Mouse (Mus musculus) bone marrow, adult 2 months (tissue): Measurements from ENCODE around the gene Ccl25. TPM values are rescaled to one million over a fixed set of nuclear protein-coding genes. Genes with fewer than 3 reads are reported as not detected.

Experiments used
- H3K27ac ChIP-seq: fragments of 200-500 bp; 2 replicates; pipeline ENCODE4 v1.5.1; 2012; ENCODE audit warnings: low read depth, mild to moderate bottlenecking, control low read depth, inconsistent platforms, low read length; ENCODE audit not compliant: control insufficient read depth, poor library complexity, insufficient read depth
- H3K4me1 ChIP-seq: fragments of 200-500 bp; 2 replicates; pipeline ENCODE4 v1.6.1; 2011; ENCODE audit warnings: low read length; ENCODE audit not compliant: control insufficient read depth, insufficient read depth
- H3K4me3 ChIP-seq: fragments of 200-500 bp; replicated peaks from 2 replicates; pipeline ENCODE3; 2011; ENCODE audit warnings: mild to moderate bottlenecking, low read depth, low read length, control low read depth; ENCODE audit not compliant: control insufficient read depth
- CTCF ChIP-seq: fragments of 200-500 bp; IDR thresholded peaks from 2 replicates; pipeline ENCODE4 v1.5.1; 2011; ENCODE audit warnings: low read length, control low read depth; ENCODE audit not compliant: control insufficient read depth, insufficient read depth
- POLR2A ChIP-seq: fragments of 200-500 bp; IDR thresholded peaks from 2 replicates; pipeline ENCODE4 v1.6.1; 2011; ENCODE audit warnings: low read depth, mild to moderate bottlenecking, control low read depth, low read length, borderline replicate concordance; ENCODE audit not compliant: control insufficient read depth
- WGBS: fragments of 180-500 bp; shearing (Covaris S2); methylation state at CpG from one replicate; pipeline ENCODE4 v1.1.7; 2018; 5-methylcytosine and 5-hydroxymethylcytosine counted together
- polyA plus RNA-seq: library from polyadenylated mRNA; stranded (reverse); fragments of >200 nt; gene quantifications from 2 replicates; pipeline ENCODE4 v1.2.4, GENCODE M21; 2011; ENCODE audit warnings: low replicate concordance; ENCODE audit not compliant: missing spikeins, insufficient read depth, insufficient read length

Gene Ccl25
- polyA plus RNA-seq, 1 experiment = 17.5 TPM

GRCm38 (mm10) chr8:4313254-4314124 is 11.5 kb upstream of the Ccl25 start:
- H3K4me1 ChIP-seq = no peaks in the 10 kb centered on the region; the same call in 1 of the 2 replicates
- WGBS = 37% methylated on average over 3 of the region's 3 CpGs
- TF ChIP-seq POLR2A (no peak), CTCF (no peak)
- H3K27ac ChIP-seq = no peak overlapping the region
- H3K4me3 ChIP-seq = no peak overlapping the region

- Histone ChIP-seq H3K4me3 (no peak overlapping the region), H3K4me1 (no peaks in the 10 kb centered on the region; the same call in 1 of the 2 replicates), H3K27ac (no peak overlapping the region)
- TF ChIP-seq POLR2A (no peak), CTCF (no peak)
- 85% methylated on average over 3 of the region's 3 CpGs for WGBS
Observed at GRCm38 (mm10) chr8:4314852-4315251, 10.2 kb upstream of the Ccl25 start.

- WGBS = 90% methylated on average over 5 of the region's 5 CpGs
- Histone ChIP-seq H3K4me1 (no peaks in the 10 kb centered on the region; the same call in 1 of the 2 replicates), H3K4me3 (no peak overlapping the region), H3K27ac (no peak overlapping the region)
- TF ChIP-seq POLR2A = no peak
- no peak for TF ChIP-seq CTCF
Observed at GRCm38 (mm10) chr8:4318124-4318523, 6.9 kb upstream of the Ccl25 start.

- no peak overlapping the region for H3K27ac ChIP-seq
- H3K4me1 ChIP-seq = no peaks in the 10 kb centered on the region; the same call in 1 of the 2 replicates
- WGBS = 28% methylated on average over 2 of the region's 2 CpGs
- H3K4me3 ChIP-seq = no peak overlapping the region
- TF ChIP-seq CTCF (no peak), POLR2A (no peak)
Observed at GRCm38 (mm10) chr8:4318796-4319572, 6.0 kb upstream of the Ccl25 start.

- Histone ChIP-seq H3K27ac (no peak overlapping the region), H3K4me3 (no peak overlapping the region), H3K4me1 (no peaks in the 10 kb centered on the region; the same call in 1 of the 2 replicates)
- no peak for TF ChIP-seq POLR2A
- 59% methylated on average over 11 of the region's 11 CpGs for WGBS
Observed at GRCm38 (mm10) chr8:4319573-4319872, 5.5 kb upstream of the Ccl25 start.

- Histone ChIP-seq H3K27ac (no peak overlapping the region), H3K4me3 (no peak overlapping the region), H3K4me1 (no peaks in the 10 kb centered on the region; the same call in 1 of the 2 replicates)
- TF ChIP-seq POLR2A (no peak), CTCF (no peak)
- 82% methylated on average over 1 of the region's 1 CpGs for WGBS
Observed at GRCm38 (mm10) chr8:4320404-4320803, 4.6 kb upstream of the Ccl25 start.

GRCm38 (mm10) chr8:4321031-4321430 is 4.0 kb upstream of the Ccl25 start:
- no peak overlapping the region for H3K27ac ChIP-seq
- H3K4me3 ChIP-seq = no peak overlapping the region
- WGBS = 57% methylated on average over 2 of the region's 2 CpGs
- H3K4me1 ChIP-seq = no peaks in the 10 kb centered on the region; the same call in 1 of the 2 replicates
- TF ChIP-seq POLR2A = no peak
- no peak for TF ChIP-seq CTCF

GRCm38 (mm10) chr8:4322470-4322869 is 2.5 kb upstream of the Ccl25 start:
- TF ChIP-seq POLR2A (no peak), CTCF (peak; percentile 82)
- WGBS = 35% methylated on average over 2 of the region's 2 CpGs
- H3K4me3 ChIP-seq = no peak overlapping the region
- no peak overlapping the region for H3K27ac ChIP-seq
- no peaks in the 10 kb centered on the region; the same call in 1 of the 2 replicates for H3K4me1 ChIP-seq

- Histone ChIP-seq H3K27ac (no peak overlapping the region), H3K4me1 (no peaks in the 10 kb centered on the region; the same call in 1 of the 2 replicates), H3K4me3 (peak overlapping the region; percentile 77)
- TF ChIP-seq POLR2A (no peak), CTCF (no peak)
- under 1% methylated on average over 6 of the region's 6 CpGs for WGBS
Observed at GRCm38 (mm10) chr8:4323917-4324316, 1.1 kb upstream of the Ccl25 start.
